Mouse (Mus musculus): ENCODE results near the gene Yy1.
A peak's percentile ranks its signal among the peaks of the same experiment; 100 is the strongest.

- TF ChIP-seq CTCF (IDR thresholded peaks at IDR 0.05; ENCODE audit: borderline replicate concordance, control insufficient read depth, extremely low read depth, insufficient read depth, low read length, poor library complexity) (no peak; the same call in 1 of the 2 replicates), POLR2A (IDR thresholded peaks at IDR 0.05; ENCODE audit: control insufficient read depth, extremely low read depth, insufficient read depth, low read length, poor library complexity) (0 out of 2 replicates have a peak, but pooled peaks have one; percentile 47)
These were observed 42.6 kb downstream of the Yy1 start for GRCm38 (mm10) chr12:108835208-108835839.

All from thymus, adult 2 months (tissue).